Mouse (Mus musculus) ES-E14 (cell line): ENCODE data around the gene Cadm2. TPM values are rescaled to one million over a fixed set of nuclear protein-coding genes. Genes with fewer than 3 reads are reported as not detected.

Experiments used
- DNase-seq: peaks from one replicate; pipeline ENCODE4 v3.0.0-alpha.2; 2013; ENCODE audit warnings: low read depth, low spot score
- H3K27ac ChIP-seq: 2 replicates; pipeline ENCODE4 v1.5.1; 2012; ENCODE audit warnings: low read depth, mild to moderate bottlenecking, low read length, moderate library complexity, mixed read lengths; ENCODE audit not compliant: poor library complexity, insufficient read depth, severe bottlenecking
- H3K36me3 ChIP-seq: 2 replicates; pipeline ENCODE4 v1.6.1; 2012; ENCODE audit warnings: mild to moderate bottlenecking, low read length, moderate library complexity, mixed read lengths; ENCODE audit not compliant: control insufficient read depth, poor library complexity, insufficient read depth, severe bottlenecking
- H3K4me1 ChIP-seq, 2 experiments: fragments of 150-350 bp in 1 of 2; sonication (generic) in 1 of 2; 2 replicates each; pipeline ENCODE4 v1.6.1; 2012; ENCODE audit warnings: low read length in 2 of 2, mild to moderate bottlenecking in 1 of 2, mixed read lengths in 1 of 2; ENCODE audit not compliant: control insufficient read depth in 2 of 2, insufficient read depth in 2 of 2, poor library complexity in 1 of 2
- H3K4me3 ChIP-seq, 2 experiments: fragments of 150-350 bp in 1 of 2; sonication (generic) in 1 of 2; 2 replicates each; pipeline ENCODE4 v1.5.1; 2012; ENCODE audit warnings: low read length in 2 of 2, low read depth in 1 of 2, mild to moderate bottlenecking in 1 of 2, mixed read lengths in 1 of 2; ENCODE audit not compliant: insufficient read depth in 1 of 2, poor library complexity in 1 of 2, severe bottlenecking in 1 of 2
- H3K9ac ChIP-seq: 2 replicates; pipeline ENCODE4 v1.6.1; 2012; ENCODE audit warnings: low read depth, mild to moderate bottlenecking, low read length, mixed read lengths; ENCODE audit not compliant: poor library complexity, insufficient read depth, severe bottlenecking
- H3K9me3 ChIP-seq: fragments of 150-350 bp; sonication (generic); 2 replicates; pipeline ENCODE4 v1.6.1; 2012; ENCODE audit warnings: low read depth, mild to moderate bottlenecking, low read length; ENCODE audit not compliant: control insufficient read depth, insufficient read depth
- CHD2 ChIP-seq: IDR thresholded peaks from 2 replicates; pipeline ENCODE4 v1.6.1; 2014; ENCODE audit warnings: mild to moderate bottlenecking, low read depth, low read length, inconsistent platforms
- HCFC1 ChIP-seq: IDR thresholded peaks from 2 replicates; pipeline ENCODE4 v1.6.1; 2012; ENCODE audit warnings: low read length, inconsistent platforms, borderline replicate concordance; ENCODE audit not compliant: insufficient read depth
- MAFK ChIP-seq: IDR thresholded peaks from 2 replicates; pipeline ENCODE4 v1.6.1; 2014; ENCODE audit warnings: mild to moderate bottlenecking, low read depth, low read length, inconsistent platforms; ENCODE audit not compliant: insufficient read depth
- ZC3H11A ChIP-seq: IDR thresholded peaks from 2 replicates; pipeline ENCODE4 v1.6.1; 2012; ENCODE audit warnings: low read depth, mild to moderate bottlenecking, inconsistent platforms, low read length, borderline replicate concordance
- ZNF384 ChIP-seq: IDR thresholded peaks from 2 replicates; pipeline ENCODE4 v1.6.1; 2012; ENCODE audit warnings: low read depth, low read length, inconsistent platforms
- in situ Hi-C, 2 experiments: fragments of 600-800 bp; cut with MboI; formaldehyde crosslinking; loops; one replicate each; pipeline ENCODE4 v1.15.1; 2025; ENCODE audit warnings: low sequenced_read_pairs in 2 of 2, inconsistent platforms in 1 of 2; ENCODE audit not compliant: unreplicated experiment in 2 of 2
- total RNA-seq: library from RNA; depleted of rRNA; stranded (reverse); fragments of 300-350 nt; gene quantifications from 2 replicates; pipeline ENCODE4 v1.2.3, GENCODE M21; 2012

The Cadm2 gene
- total RNA-seq, 1 experiment: 0.09 TPM

GRCm38 (mm10) chr16:66612624-66613023, 1008.1 kb downstream of the Cadm2 start:
- Histone ChIP-seq H3K9me3 (no peaks in the 10 kb centered on the region), H3K4me3 (no peak overlapping the region), H3K4me1 (no peaks in the 10 kb centered on the region), H3K9ac (no peak overlapping the region), H3K27ac (no peak overlapping the region), H3K36me3 (no peaks in the 10 kb centered on the region)
- TF ChIP-seq MAFK (no peak), CHD2 (no peak), ZNF384 (no peak), ZC3H11A (no peak), HCFC1 (no peak)
- in situ Hi-C loops: no loop called here
- DNase-seq: no peak
